Mouse (Mus musculus): ENCODE data around the gene Tex12. TPM values are rescaled to one million over a fixed set of nuclear protein-coding genes. Genes with fewer than 3 reads are reported as not detected.

Tex12 gene
- total and polyA plus RNA-seq, 2 experiments from 2014 or later: 0.17 TPM; not detected in 1

GRCm38 (mm10) chr9:50528293-50528892, 32.7 kb downstream of the Tex12 start, which contains the start of gene Pts:
Gene Pts (minus strand): TSS chr9:50528724.
- Histone ChIP-seq H3K9me3 (ENCODE audit: low read length) (no peaks in the 10 kb centered on the region), H3K4me1 (ENCODE audit: insufficient read depth) (0 out of 2 replicates have a peak, but pooled peaks cover 2% of the 10 kb centered on the region), H3K9ac (peak within 1 kb of the TSS; percentile 70), H3K27ac (ENCODE audit: low read depth, low read length) (peak within 1 kb of the TSS; percentile 88), H3K4me3 (ENCODE audit: low read depth, low read length) (peak within 1 kb of the TSS; percentile 69), H3K36me3 (ENCODE audit: insufficient read depth) (no peaks in the 10 kb centered on the region), H3K4me2 (ENCODE audit: low read depth) (peak within 1 kb of the TSS; percentile 53), H3K27me3 (ENCODE audit: insufficient read depth, low read length) (no peaks in the 10 kb centered on the region)
- WGBS: under 1% methylated on average over 54 of the region's 54 CpGs
- ATAC-seq (peak; percentile 99), DNase-seq (peak; percentile 99)
- TF ChIP-seq CTCF (IDR thresholded peaks at IDR 0.05; ENCODE audit: low read depth): peak; percentile 90

DNA sequence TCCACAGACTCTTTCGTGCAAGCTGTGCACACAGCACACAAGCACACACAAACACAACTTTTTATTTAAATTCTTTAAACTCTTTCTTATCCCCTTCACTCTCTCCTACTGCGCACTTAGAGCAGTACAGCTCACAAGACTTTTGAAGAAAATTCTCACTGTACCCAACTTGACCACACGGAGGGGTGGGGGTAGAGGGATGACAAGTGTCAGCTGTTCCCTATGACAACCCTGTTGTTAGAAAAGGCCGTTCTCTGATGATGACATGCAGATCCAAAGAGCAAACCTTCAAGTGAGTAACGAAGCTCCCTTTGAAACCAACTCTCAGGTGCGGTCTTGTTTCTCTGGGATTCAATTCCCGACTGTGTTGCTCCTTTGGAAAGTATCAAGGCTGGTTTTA, 33.3 kb downstream of the Tex12 start:
- Histone ChIP-seq H3K36me3 (ENCODE audit: insufficient read depth) (no peaks in the 10 kb centered on the region), H3K4me2 (ENCODE audit: low read depth) (peak overlapping the region; percentile 53), H3K9ac (peak overlapping the region; percentile 70; the same call in 1 of the 2 replicates), H3K4me3 (ENCODE audit: low read depth, low read length) (peak overlapping the region; percentile 69), H3K9me3 (ENCODE audit: low read length) (no peaks in the 10 kb centered on the region), H3K4me1 (ENCODE audit: insufficient read depth) (0 out of 2 replicates have a peak, but pooled peaks cover 2% of the 10 kb centered on the region), H3K27me3 (ENCODE audit: insufficient read depth, low read length) (no peaks in the 10 kb centered on the region), H3K27ac (ENCODE audit: low read depth, low read length) (no peak overlapping the region)
- DNase-seq: no peak
- 43% methylated on average over 7 of the region's 7 CpGs for WGBS
- no peak for TF ChIP-seq CTCF (IDR thresholded peaks at IDR 0.05; ENCODE audit: low read depth)
- ATAC-seq: 0 out of 2 replicates have a peak, but pooled peaks have one; percentile 2

- Histone ChIP-seq H3K9me3 (ENCODE audit: low read length) (no peaks in the 10 kb centered on the region), H3K4me2 (ENCODE audit: low read depth) (no peak overlapping the region), H3K4me1 (ENCODE audit: insufficient read depth) (0 out of 2 replicates have a peak, but pooled peaks cover 2% of the 10 kb centered on the region), H3K4me3 (ENCODE audit: low read depth, low read length) (no peak overlapping the region), H3K9ac (no peak overlapping the region), H3K27me3 (ENCODE audit: insufficient read depth, low read length) (no peaks in the 10 kb centered on the region), H3K36me3 (ENCODE audit: insufficient read depth) (no peaks in the 10 kb centered on the region), H3K27ac (ENCODE audit: low read depth, low read length) (no peak overlapping the region)
- 83% methylated on average over 5 of the region's 5 CpGs for WGBS
- ATAC-seq: no peak
- DNase-seq: no peak
- no peak for TF ChIP-seq CTCF (IDR thresholded peaks at IDR 0.05; ENCODE audit: low read depth)
Observed at GRCm38 (mm10) chr9:50525585-50525984, 35.5 kb downstream of the Tex12 start.

- H3K4me1 ChIP-seq (ENCODE audit: insufficient read depth): 0 out of 2 replicates have a peak, but pooled peaks cover 2% of the 10 kb centered on the region
- ATAC-seq (no peak), DNase-seq (no peak)
- no peaks in the 10 kb centered on the region for H3K36me3 ChIP-seq (ENCODE audit: insufficient read depth)
- 91% methylated on average over 5 of the region's 5 CpGs for WGBS
- no peaks in the 10 kb centered on the region for H3K27me3 ChIP-seq (ENCODE audit: insufficient read depth, low read length)
- no peak overlapping the region for H3K27ac ChIP-seq (ENCODE audit: low read depth, low read length)
- no peak overlapping the region for H3K4me2 ChIP-seq (ENCODE audit: low read depth)
- no peak overlapping the region for H3K4me3 ChIP-seq (ENCODE audit: low read depth, low read length)
- TF ChIP-seq CTCF (IDR thresholded peaks at IDR 0.05; ENCODE audit: low read depth): no peak
- no peak overlapping the region for H3K9ac ChIP-seq
- no peaks in the 10 kb centered on the region for H3K9me3 ChIP-seq (ENCODE audit: low read length)
Observed at GRCm38 (mm10) chr9:50524936-50525335, 36.2 kb downstream of the Tex12 start.

DNA sequence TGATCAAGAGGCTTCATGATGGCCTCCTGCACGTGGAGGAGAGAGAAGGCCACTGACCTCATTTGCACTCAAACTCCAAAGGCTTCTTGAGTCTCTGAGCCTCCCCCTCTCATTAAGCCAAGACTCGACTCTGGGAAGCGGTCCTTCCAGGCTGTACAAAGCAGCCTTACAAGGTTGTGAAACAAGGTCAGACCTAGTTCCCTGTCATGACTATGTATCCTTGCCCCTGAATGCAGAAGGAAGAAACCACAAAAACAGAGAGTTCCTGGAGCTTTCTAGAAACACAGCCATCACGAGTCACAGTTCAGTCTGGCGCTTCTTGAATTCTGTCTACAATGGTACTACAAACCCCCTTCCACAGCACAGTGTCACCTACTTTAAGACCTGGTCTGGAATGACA, 38.6 kb downstream of the Tex12 start:
- ATAC-seq: no peak
- H3K27me3 ChIP-seq (ENCODE audit: insufficient read depth, low read length): no peaks in the 10 kb centered on the region
- no peak for DNase-seq
- 76% methylated on average over 5 of the region's 5 CpGs for WGBS
- H3K4me2 ChIP-seq (ENCODE audit: low read depth): no peak overlapping the region
- H3K36me3 ChIP-seq (ENCODE audit: insufficient read depth): no peaks in the 10 kb centered on the region
- H3K9ac ChIP-seq: no peak overlapping the region
- TF ChIP-seq CTCF (IDR thresholded peaks at IDR 0.05; ENCODE audit: low read depth): no peak
- H3K4me3 ChIP-seq (ENCODE audit: low read depth, low read length): no peak overlapping the region
- H3K27ac ChIP-seq (ENCODE audit: low read depth, low read length): no peak overlapping the region
- 0 out of 2 replicates have a peak, but pooled peaks cover 2% of the 10 kb centered on the region for H3K4me1 ChIP-seq (ENCODE audit: insufficient read depth)
- H3K9me3 ChIP-seq (ENCODE audit: low read length): no peaks in the 10 kb centered on the region

GRCm38 (mm10) chr9:50521562-50521961, 39.6 kb downstream of the Tex12 start:
- no peak overlapping the region for H3K9ac ChIP-seq
- H3K36me3 ChIP-seq (ENCODE audit: insufficient read depth): no peaks in the 10 kb centered on the region
- DNase-seq (no peak), ATAC-seq (no peak)
- no peak for TF ChIP-seq CTCF (IDR thresholded peaks at IDR 0.05; ENCODE audit: low read depth)
- H3K4me1 ChIP-seq (ENCODE audit: insufficient read depth): no peaks in the 10 kb centered on the region
- no peak overlapping the region for H3K4me2 ChIP-seq (ENCODE audit: low read depth)
- no peak overlapping the region for H3K27ac ChIP-seq (ENCODE audit: low read depth, low read length)
- no peaks in the 10 kb centered on the region for H3K27me3 ChIP-seq (ENCODE audit: insufficient read depth, low read length)
- no peaks in the 10 kb centered on the region for H3K9me3 ChIP-seq (ENCODE audit: low read length)
- H3K4me3 ChIP-seq (ENCODE audit: low read depth, low read length): no peak overlapping the region
- 62% methylated on average over 2 of the region's 2 CpGs for WGBS

DNA sequence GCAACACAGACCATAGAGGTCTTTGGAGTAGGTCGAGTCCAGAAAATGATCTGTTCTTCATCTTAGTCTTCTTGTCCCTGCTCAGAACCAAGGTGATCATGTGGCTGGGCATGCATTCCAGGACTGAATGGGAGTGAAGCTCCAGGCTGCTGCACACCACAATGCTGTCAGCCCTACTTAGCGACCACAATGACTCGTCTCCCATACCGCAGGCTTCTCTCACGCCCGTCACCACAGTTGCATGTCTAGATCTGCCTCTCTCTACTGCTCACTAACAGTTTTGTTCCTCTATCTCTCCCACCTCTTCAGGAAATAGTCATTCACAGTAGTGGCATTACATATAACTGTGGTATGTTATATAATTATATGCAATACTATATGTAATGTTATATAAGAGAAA, 40.4 kb downstream of the Tex12 start:
- TF ChIP-seq CTCF (IDR thresholded peaks at IDR 0.05; ENCODE audit: low read depth): no peak
- Histone ChIP-seq H3K9me3 (ENCODE audit: low read length) (no peaks in the 10 kb centered on the region), H3K4me1 (ENCODE audit: insufficient read depth) (no peaks in the 10 kb centered on the region), H3K9ac (no peak overlapping the region), H3K27ac (ENCODE audit: low read depth, low read length) (no peak overlapping the region), H3K27me3 (ENCODE audit: insufficient read depth, low read length) (no peaks in the 10 kb centered on the region), H3K4me3 (ENCODE audit: low read depth, low read length) (no peak overlapping the region), H3K4me2 (ENCODE audit: low read depth) (no peak overlapping the region), H3K36me3 (ENCODE audit: insufficient read depth) (no peaks in the 10 kb centered on the region)
- no peak for ATAC-seq
- DNase-seq: no peak
- WGBS: 88% methylated on average over 6 of the region's 6 CpGs

Measured in forebrain, postnatal 0 days (tissue).